Mouse (Mus musculus): ENCODE measurements around the gene Cenpv.

DNA sequence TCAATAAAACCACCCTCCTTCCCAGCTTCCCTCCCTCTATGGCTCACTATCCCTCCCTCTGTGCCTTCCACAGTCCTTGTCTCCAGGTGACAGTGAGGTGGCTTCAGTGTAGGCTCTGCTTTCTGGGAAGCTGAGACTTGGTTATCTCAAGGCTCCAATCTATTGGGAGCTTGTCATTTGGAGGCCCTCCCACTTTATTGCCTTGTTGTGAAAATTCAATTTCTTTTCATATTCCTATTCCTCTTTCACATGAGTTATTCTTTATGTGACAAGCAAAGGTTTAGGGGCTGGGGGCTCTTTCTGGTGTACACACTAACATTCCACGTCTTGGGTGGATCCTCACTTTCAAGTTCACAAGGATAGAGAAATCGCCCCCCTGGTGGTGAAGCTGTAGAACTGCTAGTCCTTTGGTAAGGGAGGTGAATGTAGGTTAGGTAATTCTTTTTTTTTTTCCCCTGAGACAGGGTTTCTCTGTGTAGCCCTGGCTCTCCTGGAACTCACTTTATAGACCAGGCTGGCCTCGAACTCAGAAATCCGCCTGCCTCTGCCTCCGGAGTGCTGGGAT, 42.8 kb downstream of the Cenpv start:
- TF ChIP-seq CTCF (IDR thresholded peaks at IDR 0.05; ENCODE audit: low read depth, low read length) (no peak), POLR2A (IDR thresholded peaks at IDR 0.05; ENCODE audit: borderline replicate concordance, low read depth, low read length) (no peak)

Data from bone marrow macrophage, adult 2 months (primary cell).